In the genomic region with DNA sequence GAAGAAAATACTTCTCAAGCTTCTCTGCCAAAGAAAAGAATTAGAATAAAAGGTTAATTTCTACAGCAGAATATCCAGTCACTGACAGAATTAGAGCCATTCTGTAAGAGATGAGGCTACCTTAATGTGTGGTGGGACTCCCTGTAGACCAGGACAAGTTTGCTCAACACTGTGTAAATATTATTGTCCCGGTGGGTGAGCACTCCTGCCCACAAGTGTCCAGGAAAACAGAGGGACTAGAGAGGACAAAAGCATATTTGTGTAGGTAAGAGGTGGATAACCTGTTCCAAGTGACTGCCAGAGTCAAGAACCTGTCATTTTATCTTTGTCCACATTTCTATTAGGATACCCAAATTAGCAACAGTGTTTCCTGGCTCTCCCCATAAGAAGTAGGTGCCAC, we compare ENCODE assay signal across 35 mouse cellular contexts.
"Had no signal": no experiment of that assay in that cellular context is flagged by ENCODE, and none has a peak within 500 bp of the region (broad histone marks: within the 10 kb centered on the region; RNA-seq: fewer than 3 reads in every experiment).

No protein-coding gene starts in this region.

- H3K9me3 ChIP-seq: heart, embryonic 10.5 days; heart, embryonic 12.5 days; heart, embryonic 13.5 days; heart, embryonic 15.5 days; hindbrain, embryonic 10.5 days; hindbrain, embryonic 12.5 days; hindbrain, embryonic 13.5 days; hindbrain, embryonic 15.5 days; intestine, embryonic 15.5 days; kidney, embryonic 15.5 days had no signal

- H3K9ac ChIP-seq: heart, embryonic 12.5 days; heart, embryonic 13.5 days; heart, embryonic 15.5 days; hindbrain, embryonic 12.5 days; hindbrain, embryonic 13.5 days; hindbrain, embryonic 14.5 days; hindbrain, embryonic 15.5 days; intestine, embryonic 15.5 days; kidney, embryonic 15.5 days had no signal

- H3K36me3 ChIP-seq: heart, embryonic 10.5 days; heart, embryonic 12.5 days; heart, embryonic 13.5 days; heart, embryonic 15.5 days; hindbrain, embryonic 10.5 days; hindbrain, embryonic 12.5 days; hindbrain, embryonic 13.5 days; hindbrain, embryonic 15.5 days; intestine, embryonic 15.5 days; kidney, embryonic 15.5 days had no signal

- H3K4me3 ChIP-seq: heart, adult 2 months; heart, embryonic 10.5 days; heart, embryonic 12.5 days; heart, embryonic 13.5 days; heart, embryonic 15.5 days; hindbrain, embryonic 10.5 days; hindbrain, embryonic 12.5 days; hindbrain, embryonic 13.5 days; hindbrain, embryonic 15.5 days; intestine, embryonic 15.5 days; kidney, embryonic 15.5 days; layer of hippocampus, adult 2 months had no signal

- DNase-seq: heart, adult 2 months; heart, postnatal 10 days; heart, postnatal 14 days; heart, postnatal 36 days; heart, postnatal 4 days; kidney, adult 11 months; kidney, adult 18-20 months; kidney, adult 2 months; kidney, adult 8-10 months; kidney, adult 9 months; kidney, postnatal 10 days; kidney, postnatal 14 days; kidney, postnatal 25 days; kidney, postnatal 36 days; kidney, postnatal 4 days; layer of hippocampus, adult 9-11 months; layer of hippocampus, postnatal 36 days had no signal

- H3K4me2 ChIP-seq: heart, embryonic 12.5 days; heart, embryonic 13.5 days; heart, embryonic 15.5 days; hindbrain, embryonic 12.5 days; hindbrain, embryonic 13.5 days; hindbrain, embryonic 14.5 days; hindbrain, embryonic 15.5 days; intestine, embryonic 15.5 days; kidney, embryonic 15.5 days had no signal

- H3K4me1 ChIP-seq: heart, embryonic 10.5 days; heart, embryonic 12.5 days; heart, embryonic 13.5 days; heart, embryonic 15.5 days; hindbrain, embryonic 10.5 days; hindbrain, embryonic 12.5 days; hindbrain, embryonic 13.5 days; hindbrain, embryonic 15.5 days; intestine, embryonic 15.5 days; kidney, embryonic 15.5 days had no signal

- ATAC-seq: hindbrain, embryonic 16.5 days; hindbrain, postnatal 0 days; inflammation-experienced regulatory T-cells, adult 6 months; intestine, embryonic 15.5 days; intestine, embryonic 16.5 days; intestine, postnatal 0 days had no signal

- H3K27me3 ChIP-seq: heart, embryonic 12.5 days; heart, embryonic 13.5 days; heart, embryonic 15.5 days; hindbrain, embryonic 12.5 days; hindbrain, embryonic 13.5 days; hindbrain, embryonic 15.5 days; intestine, embryonic 15.5 days; kidney, embryonic 15.5 days had no signal

- H3K27ac ChIP-seq: heart, adult 2 months; heart, embryonic 10.5 days; heart, embryonic 13.5 days; heart, embryonic 15.5 days; hindbrain, embryonic 10.5 days; hindbrain, embryonic 12.5 days; hindbrain, embryonic 13.5 days; hindbrain, embryonic 14.5 days; hindbrain, embryonic 15.5 days; hindbrain, postnatal 0 days; intestine, embryonic 15.5 days; kidney, embryonic 15.5 days; kidney, postnatal 0 days; layer of hippocampus, adult 2 months had no signal
